8 mouse cellular contexts compared by ENCODE assay signal in the genomic region with DNA sequence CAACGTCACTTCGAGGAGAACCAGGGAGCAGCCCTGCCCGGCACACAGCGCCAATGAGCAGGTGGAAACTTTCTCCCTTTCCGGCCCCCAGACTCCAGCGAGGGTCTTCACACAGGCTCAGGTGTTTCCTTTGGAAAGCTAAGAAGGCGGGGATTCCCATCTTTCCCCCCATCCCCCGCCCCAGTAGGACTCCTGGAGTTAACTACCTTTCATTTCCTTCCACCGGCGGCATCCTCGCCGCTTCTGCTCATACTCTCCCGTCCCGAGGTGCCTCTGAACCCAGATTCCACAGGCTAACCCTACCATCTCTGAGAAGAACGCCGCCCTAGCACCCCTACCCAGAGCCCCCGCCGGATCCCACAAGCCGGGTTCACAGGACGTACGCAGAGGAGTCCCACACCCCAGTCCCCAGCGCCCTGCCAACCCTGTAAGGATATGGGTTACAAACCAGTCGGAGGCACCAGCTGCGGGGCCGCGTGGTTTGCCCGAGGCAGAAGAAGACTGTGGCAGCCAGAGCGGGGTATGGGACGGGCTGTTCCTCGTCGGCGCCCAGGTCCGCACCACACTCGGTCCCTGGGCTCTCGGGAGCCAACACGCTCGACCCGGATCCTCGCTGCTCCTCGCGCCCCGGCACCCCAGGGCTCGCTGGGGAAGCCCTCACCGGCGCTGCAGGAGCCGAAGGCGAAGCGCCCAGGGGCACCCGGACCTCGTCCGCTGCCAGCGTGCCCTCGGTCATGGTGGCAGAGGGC. TPM values are rescaled to one million over a fixed set of nuclear protein-coding genes. Genes with fewer than 3 reads are reported as not detected.
DNase-seq lines count a peak whose midpoint lies in the region; ATAC-seq and TF ChIP-seq lines count a peak whose summit lies in the region.

No protein-coding gene starts in this region.

- TF ChIP-seq CTCF in embryonic fibroblast, embryonic 13.5 days (IDR thresholded peaks at IDR 0.05; ENCODE audit: borderline replicate concordance, insufficient read depth, low read length), result no peak

- H3K4me1 ChIP-seq in embryonic fibroblast, embryonic 13.5 days (ENCODE audit: control insufficient read depth, insufficient read depth, low read length), result no peaks in the 10 kb centered on the region
- H3K4me1 ChIP-seq in intestine, embryonic 16.5 days (ENCODE audit: control insufficient read depth, insufficient read depth, low read length), result peaks cover 58% of the 10 kb centered on the region
- H3K4me1 ChIP-seq in midbrain, embryonic 13.5 days (replicated peaks), result peaks cover 47% of the 10 kb centered on the region

- no peak overlapping the region for H3K27ac ChIP-seq in embryonic fibroblast, embryonic 13.5 days (ENCODE audit: insufficient read depth, low read length)
- H3K27ac ChIP-seq in intestine, embryonic 16.5 days (ENCODE audit: low read length), result peak overlapping the region; percentile 23
- H3K27ac ChIP-seq in midbrain, embryonic 13.5 days, result peak overlapping the region; percentile 82

- H3K9ac ChIP-seq in intestine, embryonic 16.5 days (ENCODE audit: low read depth, low read length), result peak overlapping the region; percentile 73
- H3K9ac ChIP-seq in midbrain, embryonic 13.5 days (replicated peaks), result peak overlapping the region; percentile 90

- TF ChIP-seq POLR2A in embryonic fibroblast, embryonic 13.5 days (IDR thresholded peaks at IDR 0.05; ENCODE audit: low read depth, low read length), result no peak

- peak; percentile 49 for DNase-seq in layer of hippocampus, adult 11-12 months (ENCODE audit: low spot score)
- no peak for DNase-seq in layer of hippocampus, adult 8-10 months (ENCODE audit: low spot score in 2 of 2)
- DNase-seq in ZHBTc4 (ENCODE audit: low read depth, low spot score), result peak; percentile 51
- no peak for DNase-seq in thymus, adult 18-20 months
- DNase-seq in frontal cortex, postnatal 14 days (ENCODE audit: low spot score in 2 of 2), result no peak

- under 1% methylated on average over 53 of the region's 53 CpGs for WGBS in intestine, embryonic 16.5 days
- under 1% methylated on average over 53 of the region's 53 CpGs for WGBS in midbrain, embryonic 13.5 days

- peaks cover 20% of the 10 kb centered on the region for H3K27me3 ChIP-seq in intestine, embryonic 16.5 days (replicated peaks; ENCODE audit: control insufficient read depth, insufficient read depth, low read length)
- H3K27me3 ChIP-seq in midbrain, embryonic 13.5 days, result peaks cover 51% of the 10 kb centered on the region

- ATAC-seq in intestine, embryonic 16.5 days, result no peak
- peak; percentile 8; the same call in 1 of the 2 replicates for ATAC-seq in midbrain, embryonic 13.5 days

- no peaks in the 10 kb centered on the region for H3K9me3 ChIP-seq in intestine, embryonic 16.5 days (ENCODE audit: control insufficient read depth, low read length)
- no peaks in the 10 kb centered on the region for H3K9me3 ChIP-seq in midbrain, embryonic 13.5 days

- H3K4me2 ChIP-seq in intestine, embryonic 16.5 days (ENCODE audit: low read depth, low read length), result peak overlapping the region; percentile 92
- H3K4me2 ChIP-seq in midbrain, embryonic 13.5 days (replicated peaks), result peak overlapping the region; percentile 87

- peak overlapping the region; percentile 17 for H3K4me3 ChIP-seq in embryonic fibroblast, embryonic 13.5 days (ENCODE audit: insufficient read depth, low read length)
- H3K4me3 ChIP-seq in intestine, embryonic 16.5 days (ENCODE audit: low read length), result peak overlapping the region; percentile 65
- peak overlapping the region; percentile 81 for H3K4me3 ChIP-seq in midbrain, embryonic 13.5 days (replicated peaks)

- H3K36me3 ChIP-seq in intestine, embryonic 16.5 days (ENCODE audit: control insufficient read depth, insufficient read depth, low read length), result no peaks in the 10 kb centered on the region
- H3K36me3 ChIP-seq in midbrain, embryonic 13.5 days, result peaks cover 6% of the 10 kb centered on the region; the same call in 1 of the 2 replicates

RNA-seq across cellular contexts. Expression of gene Cacna1h, which starts 1.0 kb away (rescaled TPM):
- total RNA-seq in layer of hippocampus, adult 8-10 months (2022), result 100 to 1,000 TPM in 2 of 4 experiments, 10 to 100 TPM in 2; 92.8 to 120 (median 105) TPM
- polyA plus RNA-seq in embryonic fibroblast, embryonic 13.5 days (2011; ENCODE audit: insufficient read length, low read depth, missing spikeins), result 10.6 and 12.3 TPM in 2 replicates
- 2.2 and 3.0 TPM in 2 replicates for polyA plus RNA-seq in intestine, embryonic 16.5 days (2015; fragmentation: Nextera tagmentation; extraction: Ambion mirVana)
- 8.6 and 11.5 TPM in 2 replicates for polyA plus RNA-seq in midbrain, embryonic 13.5 days (2015; fragmentation: Nextera tagmentation; extraction: Ambion mirVana)

RNA-seq across cellular contexts. Expression of gene Tekt4, which starts 21.8 kb away (rescaled TPM):
- 1 to 10 TPM in 3 of 4 experiments, under 1 TPM in 1; 0.96 to 1.8 (median 1.2) TPM for total RNA-seq in layer of hippocampus, adult 8-10 months (2022)
- polyA plus RNA-seq in embryonic fibroblast, embryonic 13.5 days (2011; ENCODE audit: insufficient read length, low read depth, missing spikeins), result not detected in 2 replicates
- not detected in 2 replicates for polyA plus RNA-seq in intestine, embryonic 16.5 days (2015; fragmentation: Nextera tagmentation; extraction: Ambion mirVana)
- polyA plus RNA-seq in midbrain, embryonic 13.5 days (2015; fragmentation: Nextera tagmentation; extraction: Ambion mirVana), result 0.50 and 0.81 TPM in 2 replicates

Comparison
In these comparisons a context has a peak if more than half of its experiments do, and no peak if none do; other contexts are left out.
1. DNase-seq: peak in layer of hippocampus, adult 11-12 months (single experiment) and ZHBTc4 (single experiment); none in layer of hippocampus, adult 8-10 months (0 of 2), thymus, adult 18-20 months (0 of 2) and frontal cortex, postnatal 14 days (0 of 2).
2. H3K4me3 ChIP-seq: peak in every context shown above with its lines; median percentile 81 in midbrain, embryonic 13.5 days; 65 in intestine, embryonic 16.5 days; 17 in embryonic fibroblast, embryonic 13.5 days.